Mouse (Mus musculus) forelimb bud, embryonic 11.5 days (tissue): ENCODE data around the gene Kif20b.
A peak's percentile ranks its signal among the peaks of the same experiment; 100 is the strongest.

Source experiments
- DNase-seq: peaks from one replicate; pipeline ENCODE4 v3.0.0-alpha.2; 2012; ENCODE audit warnings: low read depth, low spot score

Kif20b gene

GRCm38 (mm10) chr19:34920066-34920465 lies 2.1 kb upstream of the Kif20b start:
- DNase-seq, result no peak

GRCm38 (mm10) chr19:34920531-34920930 lies 1.6 kb upstream of the Kif20b start:
- DNase-seq, result no peak

GRCm38 (mm10) chr19:34921253-34921651 lies 909 bp upstream of the Kif20b start:
- peak; percentile 13 for DNase-seq

DNA sequence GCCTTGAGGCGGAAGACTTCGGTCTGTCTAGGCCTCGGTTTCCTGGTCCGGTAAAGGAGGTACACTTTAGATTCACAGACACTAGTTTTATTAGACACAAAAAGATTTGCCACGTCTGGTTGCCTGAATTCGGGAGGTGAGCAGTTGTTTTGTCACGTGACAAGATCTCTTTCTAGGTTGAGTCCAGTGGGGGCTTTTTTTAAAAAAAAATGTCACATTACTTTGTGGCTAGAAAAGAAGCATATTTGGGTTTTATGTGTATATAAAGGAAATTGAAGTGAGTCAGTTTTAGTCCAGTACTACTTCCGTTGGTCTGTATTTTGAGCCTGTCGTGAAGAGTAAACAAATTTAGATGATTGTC lies 422 bp downstream of the Kif20b start:
- no peak for DNase-seq

- DNase-seq, result no peak
These were observed 25.0 kb downstream of the Kif20b start for GRCm38 (mm10) chr19:34947206-34947605.

GRCm38 (mm10) chr19:34953842-34954541 lies 31.8 kb downstream of the Kif20b start:
- no peak for DNase-seq

GRCm38 (mm10) chr19:34959369-34959768 lies 37.2 kb downstream of the Kif20b start:
- DNase-seq, result no peak

GRCm38 (mm10) chr19:34984742-34985141 lies 62.6 kb downstream of the Kif20b start:
- DNase-seq, result no peak

DNA sequence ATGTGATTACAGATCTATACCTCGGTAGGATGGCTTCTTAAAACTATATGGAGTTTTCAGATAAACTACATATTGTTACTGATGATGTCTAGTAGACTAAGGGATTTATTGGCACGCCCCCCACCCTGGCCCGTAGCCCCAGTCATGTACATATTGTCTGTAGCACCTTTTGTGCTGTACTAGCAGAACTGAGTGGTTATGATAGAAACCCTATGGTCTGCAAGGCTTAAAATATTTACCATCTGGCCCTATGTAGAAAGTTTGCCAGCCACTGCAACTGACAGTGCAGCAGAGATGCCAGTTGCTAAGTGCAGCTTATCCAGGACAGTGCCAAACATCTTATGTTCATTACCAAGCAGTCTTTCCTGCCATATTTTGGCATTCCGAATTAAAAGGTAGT lies 68.3 kb downstream of the Kif20b start:
- DNase-seq, result no peak

DNA sequence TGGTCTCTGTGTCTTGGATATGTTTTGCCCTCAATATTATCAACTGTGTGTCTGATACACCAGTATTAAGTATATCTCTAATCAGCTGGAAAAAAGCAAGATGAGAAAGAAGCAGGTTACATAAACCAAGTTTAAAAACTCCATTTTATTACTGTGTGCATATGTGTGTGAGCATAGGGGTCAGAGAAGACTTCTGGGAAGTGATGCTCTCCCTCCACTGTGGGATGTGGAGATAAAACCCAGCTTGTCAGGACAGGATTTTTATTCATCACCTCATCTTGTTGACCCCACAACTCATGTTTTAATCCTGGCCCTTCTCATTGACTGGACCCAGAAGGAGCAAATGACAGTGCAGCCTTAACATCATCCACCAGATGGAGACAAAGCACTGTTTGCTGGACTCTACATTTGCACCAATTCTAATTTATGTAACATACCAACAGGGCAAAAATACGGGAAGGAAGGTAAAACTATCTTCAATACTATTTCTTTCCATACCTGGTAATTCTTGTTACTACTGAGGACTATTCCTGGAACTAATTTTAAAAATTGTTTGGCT lies 70.9 kb downstream of the Kif20b start:
- peak; percentile 46 for DNase-seq

GRCm38 (mm10) chr19:35015058-35015457 lies 92.9 kb downstream of the Kif20b start:
- DNase-seq, result no peak

GRCm38 (mm10) chr19:35017474-35018208 lies 95.5 kb downstream of the Kif20b start:
- DNase-seq, result no peak

DNA sequence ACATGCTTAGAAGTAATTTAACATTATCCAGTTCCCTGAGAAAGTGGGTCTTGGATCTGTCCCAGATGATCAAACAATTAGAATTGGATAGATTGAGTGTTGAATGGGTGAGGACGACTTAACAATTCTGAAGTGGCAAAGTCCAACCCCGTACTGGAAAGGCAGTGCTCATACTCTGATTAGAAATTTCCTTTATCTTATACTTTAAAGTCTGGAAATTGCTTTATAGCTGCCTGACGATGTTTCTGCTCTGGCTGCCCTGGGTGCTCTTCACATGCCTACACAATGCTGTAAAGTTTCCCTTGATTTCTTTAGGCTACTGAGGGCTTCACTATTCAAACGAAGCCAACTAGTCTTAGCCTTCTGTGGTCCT lies 96.0 kb downstream of the Kif20b start:
- no peak for DNase-seq
